Mouse (Mus musculus) urinary bladder, adult 2 months (tissue): ENCODE data around the gene Slc9b2. TPM values are rescaled to one million over a fixed set of nuclear protein-coding genes. Genes with fewer than 3 reads are reported as not detected.

ENCODE experiments used
- DNase-seq: peaks from one replicate; pipeline ENCODE4 v3.0.0; 2022; ENCODE audit warnings: low spot score
- polyA plus RNA-seq: library from polyadenylated mRNA; depleted of rRNA; stranded (reverse); fragments of >200 nt; gene quantifications from 2 replicates; pipeline ENCODE4 v1.2.3, GENCODE M21; 2012

Slc9b2 gene
- polyA plus RNA-seq, 1 experiment = 1.2 TPM

DNA sequence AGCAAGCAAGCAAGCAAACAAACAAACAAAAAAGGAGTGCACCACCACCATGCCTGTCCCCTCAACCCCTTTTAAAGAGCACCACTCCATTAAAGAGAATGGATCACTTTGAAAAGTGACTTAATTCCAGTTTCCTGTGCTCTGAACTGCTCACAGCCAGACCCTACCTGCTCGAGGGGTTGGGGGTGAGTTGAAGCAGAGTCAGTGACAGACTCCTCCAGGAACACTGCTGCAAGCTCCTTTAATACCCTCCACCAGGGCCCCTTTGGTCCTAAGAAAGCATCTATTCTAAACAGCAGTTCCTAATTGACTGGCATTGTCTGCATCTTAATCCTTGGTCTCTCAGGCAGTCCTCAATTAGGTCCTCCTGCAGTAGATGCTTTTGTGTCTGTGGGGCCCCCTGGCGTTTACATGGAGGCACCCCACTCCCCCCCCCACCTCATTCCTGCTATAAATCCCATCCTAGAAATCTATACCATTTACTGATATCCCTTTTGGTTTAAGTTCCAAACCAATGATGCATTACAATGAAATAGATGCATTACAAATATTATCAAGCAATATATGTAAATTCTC lies 5.5 kb downstream of the Slc9b2 start:
- no peak for DNase-seq

DNA sequence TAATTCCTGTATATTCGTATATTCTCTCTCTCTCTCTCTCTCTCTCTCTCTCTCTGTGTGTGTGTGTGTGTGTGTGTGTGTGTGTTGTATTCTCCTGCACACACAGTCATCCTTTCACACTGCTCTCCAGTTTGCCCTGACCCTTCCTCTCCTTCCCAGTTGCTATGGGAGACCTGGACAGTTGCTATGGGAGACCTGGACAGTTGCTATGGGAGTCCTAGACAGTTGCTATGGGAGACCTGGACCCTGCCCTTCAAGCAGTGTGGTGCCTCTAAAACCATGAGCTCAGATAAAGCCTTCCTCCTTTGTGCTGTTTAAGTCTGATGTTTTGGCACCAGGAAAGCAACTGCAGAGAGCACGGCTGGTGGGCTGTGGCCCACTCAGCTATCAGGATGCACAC lies 6.2 kb downstream of the Slc9b2 start:
- no peak for DNase-seq

DNA sequence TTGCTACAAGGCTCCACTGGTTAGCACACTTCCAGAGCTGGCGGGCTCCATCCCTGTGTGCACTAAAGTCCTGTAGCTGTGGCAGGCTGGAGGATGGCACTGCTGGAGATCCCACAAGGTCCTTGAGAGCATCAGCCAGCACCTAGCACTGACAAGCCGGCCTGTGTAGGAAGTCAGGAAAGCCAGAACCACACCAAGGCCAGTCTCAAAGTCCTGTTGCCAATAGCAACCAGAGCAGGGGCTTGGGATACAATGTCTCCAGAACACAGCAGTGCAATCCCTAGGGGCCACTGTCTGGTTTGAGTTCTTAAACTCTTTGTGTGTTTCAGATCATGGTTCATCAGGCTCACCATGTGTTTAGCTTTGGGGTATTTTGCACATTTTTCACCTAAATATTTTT lies 7.3 kb downstream of the Slc9b2 start:
- no peak for DNase-seq

DNA sequence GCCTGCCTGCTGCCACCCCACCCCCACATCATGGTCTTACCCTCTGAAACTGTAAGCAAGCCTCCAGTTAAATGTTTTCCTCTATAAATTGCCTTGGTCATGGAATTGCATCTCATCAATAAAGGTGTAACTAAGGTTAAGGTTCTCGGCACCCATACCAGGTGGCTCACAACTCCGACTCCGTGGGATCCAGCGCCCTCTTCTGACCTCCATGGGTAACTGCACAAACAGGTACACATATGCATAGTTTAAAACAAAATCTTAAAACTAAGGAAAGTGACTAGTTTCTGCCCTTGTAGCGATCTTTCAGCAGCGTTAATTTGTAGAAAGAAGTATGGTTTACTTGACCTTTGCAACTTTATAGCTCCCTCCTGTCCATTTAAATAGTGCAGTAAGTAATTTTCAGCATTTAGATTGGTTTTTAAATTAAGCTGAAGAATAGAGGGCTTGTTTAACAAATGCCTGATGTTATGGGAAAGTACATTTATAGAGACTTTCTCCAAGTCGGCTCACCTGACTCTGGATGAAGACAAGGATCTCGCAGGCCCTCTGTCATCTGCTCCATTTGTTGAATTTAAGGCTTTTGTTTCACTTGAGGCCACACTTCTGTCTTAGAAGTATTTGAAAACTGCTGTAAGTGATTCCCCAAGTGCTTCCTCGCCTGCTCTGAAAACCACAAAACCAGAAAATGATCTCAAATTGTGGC lies 8.4 kb downstream of the Slc9b2 start:
- DNase-seq = no peak

DNA sequence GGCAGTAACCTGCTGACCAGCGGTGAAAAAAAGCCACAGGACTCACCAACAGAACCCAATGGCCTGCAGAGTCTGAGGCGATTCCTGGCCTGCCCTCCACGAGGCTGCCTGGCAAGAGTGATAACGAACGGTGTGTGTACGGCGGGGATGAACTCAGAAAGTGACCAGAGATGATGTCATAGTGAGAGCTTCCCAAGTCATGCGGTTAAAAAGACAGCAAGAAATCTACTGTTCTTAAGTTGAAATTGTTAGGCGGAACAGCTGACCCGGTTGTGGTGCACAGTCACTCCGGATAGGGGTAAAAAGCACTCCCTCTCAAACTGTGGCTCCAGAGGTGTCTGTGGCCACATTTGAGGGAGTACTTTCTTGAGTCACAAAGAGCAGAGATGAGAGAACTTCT lies 10.8 kb downstream of the Slc9b2 start:
- no peak for DNase-seq

DNA sequence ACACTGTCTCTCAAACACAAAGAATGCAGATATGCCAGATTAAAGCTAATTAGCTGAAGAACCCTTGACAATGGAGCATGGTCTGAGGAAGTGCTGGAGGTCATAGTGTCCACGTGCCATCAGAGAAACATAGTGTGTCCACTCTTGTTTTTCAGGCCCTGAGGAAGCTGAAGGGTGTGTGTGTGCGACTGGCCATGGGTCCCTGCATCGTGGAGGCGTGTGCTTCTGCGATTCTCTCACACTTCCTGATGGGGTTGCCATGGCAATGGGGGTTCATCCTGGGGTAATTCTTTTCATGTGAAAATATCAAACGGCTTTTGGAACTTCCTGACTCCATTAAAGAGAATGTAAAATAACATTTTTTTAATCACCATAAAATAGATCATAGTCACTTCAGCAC lies 16.9 kb downstream of the Slc9b2 start:
- DNase-seq = no peak

DNA sequence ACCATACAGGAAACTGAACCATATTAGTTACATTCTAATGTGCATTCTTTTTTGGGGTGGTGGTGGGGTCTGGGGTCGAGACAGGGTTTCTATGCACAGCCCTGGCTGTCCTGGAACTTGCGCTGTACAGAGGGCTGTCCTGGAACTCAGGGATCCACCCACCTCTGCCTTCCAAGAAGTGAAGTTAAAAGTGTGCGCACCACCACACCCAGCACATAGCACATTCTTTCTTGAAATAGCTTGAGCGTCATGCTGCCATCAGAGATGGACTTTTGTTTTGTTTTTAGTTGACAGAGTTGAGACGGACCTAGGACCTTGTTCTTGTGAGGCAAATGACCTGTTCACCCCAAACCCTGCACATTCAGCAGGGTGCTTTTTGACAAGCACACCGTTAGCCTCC lies 19.7 kb downstream of the Slc9b2 start:
- DNase-seq = no peak

DNA sequence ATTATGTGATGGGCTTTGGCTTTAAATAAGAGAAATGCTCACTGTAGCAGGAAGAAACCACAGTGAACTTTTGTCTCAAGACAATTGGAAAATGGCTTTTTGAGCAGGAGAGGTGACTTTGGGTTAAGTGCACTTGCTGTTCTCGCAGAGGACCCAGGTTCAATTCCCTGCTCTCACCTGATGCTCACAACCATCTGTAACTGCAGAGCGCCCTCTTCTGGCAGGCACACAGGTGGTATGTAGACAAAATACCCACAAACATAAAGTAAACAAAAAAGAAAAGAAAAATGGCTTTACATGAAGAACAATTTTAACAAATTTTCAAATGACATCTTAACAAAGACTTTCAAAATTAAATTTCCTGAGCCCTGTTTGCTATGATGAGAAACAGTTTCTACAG lies 20.1 kb downstream of the Slc9b2 start:
- no peak for DNase-seq

DNA sequence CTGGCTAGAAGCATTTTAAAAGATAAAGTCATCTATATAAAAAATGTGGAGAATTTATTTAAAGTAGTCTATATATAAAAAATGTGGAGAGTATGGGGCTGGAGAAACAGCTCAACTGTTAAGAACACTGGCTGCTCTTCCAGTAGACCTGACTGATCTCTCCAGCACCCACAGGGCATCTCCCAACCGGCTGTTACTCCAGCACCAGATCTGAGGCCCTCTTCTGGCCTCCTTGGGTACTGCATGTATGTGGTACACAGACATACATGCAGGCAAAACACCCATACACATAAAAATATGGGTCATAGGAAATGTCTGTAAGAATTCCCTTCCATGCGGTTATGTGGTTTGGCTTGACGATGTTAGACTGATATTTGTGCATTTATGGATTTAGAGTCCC lies 21.1 kb downstream of the Slc9b2 start:
- DNase-seq = no peak

DNA sequence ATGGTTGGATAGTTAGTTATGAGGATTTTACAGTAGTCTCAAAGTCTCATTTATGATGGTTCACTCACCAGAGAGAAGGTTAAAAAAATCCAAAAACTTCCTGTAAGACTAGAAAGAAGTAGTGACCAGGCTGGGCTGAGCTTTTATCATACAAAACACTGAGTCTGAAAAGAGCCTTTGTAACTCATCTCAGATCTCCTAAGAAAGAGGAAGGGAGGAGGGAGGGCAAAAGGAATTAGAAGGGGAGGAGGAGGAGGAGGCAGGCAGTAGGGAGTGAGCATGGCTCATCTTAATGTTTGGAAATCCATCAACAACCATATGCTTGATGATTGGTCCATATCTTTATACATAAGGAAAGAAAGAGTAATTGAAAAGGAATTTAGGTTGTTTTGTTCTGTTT lies 25.2 kb downstream of the Slc9b2 start:
- no peak for DNase-seq

DNA sequence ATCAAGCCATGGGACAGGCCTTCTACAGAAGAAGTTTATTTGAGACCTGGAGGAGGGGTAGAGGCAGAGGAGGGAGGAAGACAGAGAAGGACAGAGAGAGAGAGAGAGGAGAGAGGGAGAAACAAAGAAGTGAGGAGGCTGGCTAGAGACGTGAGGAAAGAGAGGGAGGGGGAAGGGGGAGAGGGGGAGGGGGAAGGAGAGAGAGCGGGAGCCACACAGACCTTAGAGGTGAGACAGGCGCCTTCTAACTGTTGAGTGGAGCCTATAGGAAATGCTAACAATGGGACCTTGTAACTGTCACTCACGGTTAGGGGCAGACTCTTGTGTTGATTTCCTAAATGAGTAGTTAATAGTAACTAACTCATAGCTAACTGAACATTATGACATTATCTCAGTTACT lies 26.3 kb downstream of the Slc9b2 start:
- DNase-seq = no peak

DNA sequence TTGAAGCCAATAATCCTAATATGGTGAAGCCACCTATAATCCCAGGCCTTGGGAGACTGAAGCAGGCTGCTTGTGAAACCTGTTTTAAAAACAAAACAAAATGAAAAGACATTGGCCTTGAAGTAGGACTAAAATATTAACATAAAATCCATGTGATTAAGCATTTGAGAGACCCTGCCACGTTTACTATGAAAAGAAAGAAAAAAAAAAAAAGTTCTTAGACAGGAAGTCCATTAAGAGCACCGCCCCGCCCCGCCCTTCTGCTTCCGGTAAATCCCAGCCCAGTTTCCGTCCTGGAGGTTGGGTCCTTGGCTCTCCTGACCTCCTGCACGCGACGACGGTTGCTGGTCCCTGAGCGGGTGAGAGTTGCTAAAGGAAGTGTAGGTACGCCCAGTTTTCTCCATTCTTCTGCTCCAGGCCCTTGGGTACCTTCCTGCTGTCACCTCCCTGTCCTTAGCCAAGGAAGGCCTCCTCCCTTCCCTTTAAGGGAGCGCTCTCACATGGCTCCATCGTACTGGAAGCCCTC lies 40.3 kb downstream of the Slc9b2 start, which contains the start of gene Slc9b1:
TSS of gene Slc9b1 (plus strand) at position 291 of the 526 bp plus-strand sequence.
- DNase-seq = no peak

DNA sequence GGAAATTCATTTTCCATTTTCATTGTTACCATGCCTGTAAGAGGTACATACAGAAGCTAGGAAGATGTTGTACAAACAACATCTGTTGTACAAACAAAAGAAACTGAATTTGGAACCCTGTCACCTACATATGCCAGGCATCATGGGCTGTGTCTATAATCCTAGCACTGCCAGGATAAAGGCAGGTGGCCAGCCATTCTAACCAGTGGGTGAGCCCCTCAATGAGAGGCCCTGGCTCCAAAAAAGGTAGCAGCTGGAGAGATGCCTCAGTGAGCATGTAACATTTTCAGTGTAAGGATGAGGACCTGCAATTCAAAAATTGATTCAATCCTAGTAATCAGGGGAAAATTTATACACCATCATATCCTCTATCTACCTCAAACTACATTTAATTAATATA lies 41.5 kb downstream of the Slc9b2 start:
- no peak for DNase-seq

DNA sequence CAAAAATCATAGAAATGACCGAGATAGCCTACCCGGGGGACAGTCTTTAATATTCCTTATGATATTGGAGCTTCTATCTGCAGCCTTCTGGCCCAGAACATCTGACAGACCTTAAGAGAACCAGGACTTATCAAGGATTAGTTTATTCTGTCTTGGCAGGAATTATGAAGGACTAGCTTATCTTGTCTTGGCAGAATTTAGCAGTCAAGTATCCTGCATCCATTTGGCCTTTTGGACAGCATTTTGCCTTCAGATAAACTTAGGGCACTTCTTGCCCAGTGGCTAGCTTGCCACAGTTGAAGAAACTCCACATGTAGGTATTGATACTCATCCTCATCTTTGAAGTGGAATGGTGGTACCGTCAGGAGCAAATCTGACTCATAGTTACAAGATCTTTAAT lies 44.4 kb downstream of the Slc9b2 start:
- no peak for DNase-seq

DNA sequence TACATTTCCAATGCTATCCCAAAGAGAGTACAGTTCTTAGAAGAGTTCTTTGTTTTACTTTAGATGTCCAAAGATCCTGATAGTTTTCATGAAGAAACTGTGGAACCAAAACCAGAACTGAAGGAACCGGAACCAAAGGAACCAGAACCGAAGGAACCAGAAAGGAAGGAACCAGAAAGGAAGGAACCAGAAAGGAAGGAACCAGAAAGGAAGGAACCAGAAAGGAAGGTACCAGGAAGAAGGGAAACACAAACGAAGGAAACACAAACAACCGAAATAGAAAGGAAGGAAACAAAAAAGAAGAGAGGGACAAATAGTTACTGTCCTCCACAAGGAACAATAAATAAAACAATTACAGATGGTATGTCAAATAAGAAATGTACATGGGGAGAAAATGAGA lies 49.9 kb downstream of the Slc9b2 start:
- no peak for DNase-seq

DNA sequence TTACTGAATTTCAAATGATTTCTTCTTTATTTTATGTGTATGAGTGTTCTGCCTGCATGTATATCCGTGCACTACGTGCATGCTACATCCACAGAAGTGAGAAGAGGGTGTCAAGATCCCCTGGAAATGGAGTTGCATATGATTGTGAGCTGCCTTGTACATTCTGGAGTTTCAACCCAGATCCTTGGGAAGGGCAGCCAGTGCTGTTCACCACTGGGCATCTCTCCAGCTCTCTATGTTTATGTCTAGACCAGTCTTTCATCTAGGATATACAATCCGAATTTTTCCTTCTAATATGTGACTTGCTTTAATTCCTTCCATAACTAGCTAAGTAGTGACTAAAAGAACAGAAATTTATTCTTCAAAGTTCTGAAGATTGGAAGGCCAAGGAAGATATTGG lies 68.3 kb downstream of the Slc9b2 start:
- no peak for DNase-seq

DNA sequence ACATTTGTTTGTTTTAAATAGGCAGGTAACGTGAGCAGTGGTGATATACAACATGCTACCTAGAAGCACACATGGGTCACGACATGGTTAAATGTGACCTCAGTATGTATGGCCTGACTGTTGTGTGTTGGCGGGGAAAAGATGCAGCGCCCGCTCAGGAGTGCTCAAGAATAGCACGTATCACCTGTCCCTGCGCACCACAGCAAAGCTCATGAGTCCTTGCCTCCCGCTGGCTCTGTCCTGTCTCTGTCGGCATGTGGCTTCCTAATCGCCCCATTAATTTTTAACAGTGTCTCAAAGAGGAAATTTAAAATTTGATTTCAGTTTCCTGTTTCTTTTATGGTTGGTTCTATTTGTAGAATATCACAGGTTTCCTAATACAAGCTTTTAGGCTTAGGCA lies 69.9 kb downstream of the Slc9b2 start:
- no peak for DNase-seq

DNA sequence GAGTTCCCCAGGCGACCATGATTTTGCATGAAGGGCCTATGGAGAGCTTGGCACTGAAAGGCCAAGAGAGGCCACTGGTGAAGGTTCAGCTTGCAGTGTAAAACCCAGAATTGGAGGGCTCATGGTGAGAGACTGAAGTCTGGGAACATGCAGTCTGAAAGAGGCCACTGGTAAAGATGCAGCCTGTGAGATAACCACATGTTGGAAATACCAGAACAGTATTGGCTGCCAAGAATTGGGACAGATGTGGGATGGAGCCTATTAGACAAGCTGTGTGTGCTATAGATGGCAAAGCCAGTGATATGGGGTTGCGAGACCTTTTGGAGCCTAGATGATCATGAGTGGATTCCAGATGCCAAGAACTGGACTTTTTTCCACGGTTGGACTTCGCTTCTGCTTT lies 72.4 kb downstream of the Slc9b2 start:
- DNase-seq = no peak

DNA sequence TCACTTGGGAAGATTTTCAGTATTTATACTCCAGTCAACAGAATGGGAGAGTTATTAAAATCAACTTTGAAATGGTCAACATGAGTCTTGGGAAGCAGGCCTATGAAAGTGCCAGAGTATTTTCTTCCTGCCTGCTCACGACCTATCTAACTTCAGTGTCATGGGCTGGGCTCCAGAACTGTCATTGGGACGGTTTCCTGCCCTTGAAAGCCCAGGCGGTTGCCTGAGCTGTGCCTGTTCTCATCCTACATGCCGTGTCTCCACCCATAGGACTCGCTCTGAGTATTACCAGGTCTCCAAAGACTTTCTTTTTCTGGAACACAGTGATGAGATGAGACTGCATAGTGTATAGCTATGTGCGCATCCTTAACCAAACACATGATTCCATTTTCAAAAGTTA lies 85.7 kb downstream of the Slc9b2 start:
- no peak for DNase-seq
